Mouse (Mus musculus): ENCODE results near the gene Nnmt. TPM values are rescaled to one million over a fixed set of nuclear protein-coding genes. Genes with fewer than 3 reads are reported as not detected.

Nnmt gene
- polyA plus RNA-seq, 2 experiments: 2.9 to 13.4 TPM

- Histone ChIP-seq H3K9ac (ENCODE audit: low read depth, low read length, severe bottlenecking) (no peak overlapping the region), H3K9me3 (ENCODE audit: control insufficient read depth, low read length) (no peaks in the 10 kb centered on the region), H3K4me1 (ENCODE audit: control insufficient read depth, insufficient read depth, low read length) (no peaks in the 10 kb centered on the region), H3K4me2 (replicated peaks; ENCODE audit: low read depth, low read length, severe bottlenecking) (no peak overlapping the region), H3K4me3 (replicated peaks; ENCODE audit: low read length) (no peak overlapping the region), H3K27me3 (ENCODE audit: control insufficient read depth, insufficient read depth, low read length) (no peaks in the 10 kb centered on the region), H3K36me3 (ENCODE audit: control insufficient read depth, insufficient read depth, low read length) (no peaks in the 10 kb centered on the region), H3K27ac (replicated peaks; ENCODE audit: low read depth, low read length) (no peak overlapping the region)
- 85% methylated on average over 5 of the region's 5 CpGs for WGBS
- no peak for DNase-seq (ENCODE audit: low spot score)
- no peak for ATAC-seq (ENCODE audit: low FRiP score, low read depth)
- TF ChIP-seq POLR2A (IDR thresholded peaks at IDR 0.05; ENCODE audit: borderline replicate concordance, extremely low read depth, insufficient read depth, insufficient read length): no peak
Measured at GRCm38 (mm10) chr9:48612542-48612941, 7.6 kb upstream of the Nnmt start.

- Histone ChIP-seq H3K4me2 (replicated peaks; ENCODE audit: low read depth, low read length, severe bottlenecking) (no peak overlapping the region), H3K27ac (replicated peaks; ENCODE audit: low read depth, low read length) (no peak overlapping the region), H3K36me3 (ENCODE audit: control insufficient read depth, insufficient read depth, low read length) (no peaks in the 10 kb centered on the region), H3K27me3 (ENCODE audit: control insufficient read depth, insufficient read depth, low read length) (no peaks in the 10 kb centered on the region), H3K4me3 (replicated peaks; ENCODE audit: low read length) (no peak overlapping the region), H3K9me3 (ENCODE audit: control insufficient read depth, low read length) (no peaks in the 10 kb centered on the region), H3K4me1 (ENCODE audit: control insufficient read depth, insufficient read depth, low read length) (no peaks in the 10 kb centered on the region), H3K9ac (ENCODE audit: low read depth, low read length, severe bottlenecking) (no peak overlapping the region)
- ATAC-seq (ENCODE audit: low FRiP score, low read depth): no peak; the same call in 1 of the 2 replicates
- WGBS: 17% methylated on average over 1 of the region's 1 CpGs
- no peak for TF ChIP-seq POLR2A (IDR thresholded peaks at IDR 0.05; ENCODE audit: borderline replicate concordance, extremely low read depth, insufficient read depth, insufficient read length)
- DNase-seq (ENCODE audit: low spot score): peak; percentile 26
Measured at GRCm38 (mm10) chr9:48611032-48611431, 6.1 kb upstream of the Nnmt start.

- H3K4me1 ChIP-seq (ENCODE audit: control insufficient read depth, insufficient read depth, low read length): no peaks in the 10 kb centered on the region
- 66% methylated on average over 4 of the region's 4 CpGs for WGBS
- DNase-seq (ENCODE audit: low spot score): no peak
- no peak for TF ChIP-seq POLR2A (IDR thresholded peaks at IDR 0.05; ENCODE audit: borderline replicate concordance, extremely low read depth, insufficient read depth, insufficient read length)
- H3K4me2 ChIP-seq (replicated peaks; ENCODE audit: low read depth, low read length, severe bottlenecking): no peak overlapping the region
- H3K4me3 ChIP-seq (replicated peaks; ENCODE audit: low read length): no peak overlapping the region
- ATAC-seq (ENCODE audit: low FRiP score, low read depth): no peak
- H3K9me3 ChIP-seq (ENCODE audit: control insufficient read depth, low read length): no peaks in the 10 kb centered on the region
- no peaks in the 10 kb centered on the region for H3K27me3 ChIP-seq (ENCODE audit: control insufficient read depth, insufficient read depth, low read length)
- no peak overlapping the region for H3K27ac ChIP-seq (replicated peaks; ENCODE audit: low read depth, low read length)
- H3K36me3 ChIP-seq (ENCODE audit: control insufficient read depth, insufficient read depth, low read length): no peaks in the 10 kb centered on the region
- H3K9ac ChIP-seq (ENCODE audit: low read depth, low read length, severe bottlenecking): no peak overlapping the region
Measured at GRCm38 (mm10) chr9:48609734-48610133, 4.8 kb upstream of the Nnmt start.

GRCm38 (mm10) chr9:48607417-48607816 is 2.5 kb upstream of the Nnmt start:
- Histone ChIP-seq H3K4me2 (replicated peaks; ENCODE audit: low read depth, low read length, severe bottlenecking) (no peak overlapping the region), H3K4me3 (replicated peaks; ENCODE audit: low read length) (no peak overlapping the region), H3K9ac (ENCODE audit: low read depth, low read length, severe bottlenecking) (no peak overlapping the region), H3K4me1 (ENCODE audit: control insufficient read depth, insufficient read depth, low read length) (no peaks in the 10 kb centered on the region), H3K27ac (replicated peaks; ENCODE audit: low read depth, low read length) (no peak overlapping the region), H3K9me3 (ENCODE audit: control insufficient read depth, low read length) (no peaks in the 10 kb centered on the region), H3K36me3 (ENCODE audit: control insufficient read depth, insufficient read depth, low read length) (no peaks in the 10 kb centered on the region), H3K27me3 (ENCODE audit: control insufficient read depth, insufficient read depth, low read length) (no peaks in the 10 kb centered on the region)
- no peak for ATAC-seq (ENCODE audit: low FRiP score, low read depth)
- DNase-seq (ENCODE audit: low spot score): no peak
- no peak for TF ChIP-seq POLR2A (IDR thresholded peaks at IDR 0.05; ENCODE audit: borderline replicate concordance, extremely low read depth, insufficient read depth, insufficient read length)
- 58% methylated on average over 7 of the region's 7 CpGs for WGBS

- H3K4me2 ChIP-seq (replicated peaks; ENCODE audit: low read depth, low read length, severe bottlenecking): no peak overlapping the region
- WGBS: 87% methylated on average over 7 of the region's 7 CpGs
- no peaks in the 10 kb centered on the region for H3K36me3 ChIP-seq (ENCODE audit: control insufficient read depth, insufficient read depth, low read length)
- ATAC-seq (ENCODE audit: low FRiP score, low read depth) (no peak), DNase-seq (ENCODE audit: low spot score) (no peak)
- H3K27me3 ChIP-seq (ENCODE audit: control insufficient read depth, insufficient read depth, low read length): no peaks in the 10 kb centered on the region
- no peaks in the 10 kb centered on the region for H3K4me1 ChIP-seq (ENCODE audit: control insufficient read depth, insufficient read depth, low read length)
- no peak overlapping the region for H3K4me3 ChIP-seq (replicated peaks; ENCODE audit: low read length)
- no peaks in the 10 kb centered on the region for H3K9me3 ChIP-seq (ENCODE audit: control insufficient read depth, low read length)
- no peak for TF ChIP-seq POLR2A (IDR thresholded peaks at IDR 0.05; ENCODE audit: borderline replicate concordance, extremely low read depth, insufficient read depth, insufficient read length)
- H3K9ac ChIP-seq (ENCODE audit: low read depth, low read length, severe bottlenecking): no peak overlapping the region
- H3K27ac ChIP-seq (replicated peaks; ENCODE audit: low read depth, low read length): no peak overlapping the region
Measured at GRCm38 (mm10) chr9:48606171-48606570, 1.2 kb upstream of the Nnmt start.

GRCm38 (mm10) chr9:48605697-48606096 is 744 bp upstream of the Nnmt start:
- Histone ChIP-seq H3K4me1 (ENCODE audit: control insufficient read depth, insufficient read depth, low read length) (no peaks in the 10 kb centered on the region), H3K36me3 (ENCODE audit: control insufficient read depth, insufficient read depth, low read length) (no peaks in the 10 kb centered on the region), H3K9ac (ENCODE audit: low read depth, low read length, severe bottlenecking) (no peak overlapping the region), H3K4me2 (replicated peaks; ENCODE audit: low read depth, low read length, severe bottlenecking) (no peak overlapping the region), H3K9me3 (ENCODE audit: control insufficient read depth, low read length) (no peaks in the 10 kb centered on the region), H3K27me3 (ENCODE audit: control insufficient read depth, insufficient read depth, low read length) (no peaks in the 10 kb centered on the region), H3K27ac (replicated peaks; ENCODE audit: low read depth, low read length) (no peak overlapping the region), H3K4me3 (replicated peaks; ENCODE audit: low read length) (no peak overlapping the region)
- 92% methylated on average over 5 of the region's 5 CpGs for WGBS
- DNase-seq (ENCODE audit: low spot score): no peak
- no peak for ATAC-seq (ENCODE audit: low FRiP score, low read depth)
- TF ChIP-seq POLR2A (IDR thresholded peaks at IDR 0.05; ENCODE audit: borderline replicate concordance, extremely low read depth, insufficient read depth, insufficient read length): no peak
